Mouse (Mus musculus) right cerebral cortex, postnatal 4 days (tissue): ENCODE results near the gene Ddx50.
A peak's percentile ranks its signal among the peaks of the same experiment; 100 is the strongest.

Source experiments
- DNase-seq: peaks from one replicate; pipeline ENCODE4 v3.0.0-alpha.2; 2022

Ddx50 gene

GRCm38 (mm10) chr10:62650881-62651810 is at the start of gene Ddx50:
TSS of gene Ddx50 (minus strand) at chr10:62651218.
- DNase-seq: peak; percentile 100

GRCm38 (mm10) chr10:62692771-62693170 is 41.8 kb upstream of the Ddx50 start:
- DNase-seq: no peak

GRCm38 (mm10) chr10:62692244-62692643 is 41.2 kb upstream of the Ddx50 start:
- DNase-seq: no peak

- no peak for DNase-seq
Observed at GRCm38 (mm10) chr10:62687032-62687674, 36.1 kb upstream of the Ddx50 start.

GRCm38 (mm10) chr10:62683043-62683442 is 32.0 kb upstream of the Ddx50 start:
- DNase-seq: no peak

- no peak for DNase-seq
Observed at GRCm38 (mm10) chr10:62679833-62680232, 28.8 kb upstream of the Ddx50 start.

- DNase-seq: no peak
Observed at GRCm38 (mm10) chr10:62677329-62677728, 26.3 kb upstream of the Ddx50 start.

- no peak for DNase-seq
Observed at GRCm38 (mm10) chr10:62676196-62676595, 25.2 kb upstream of the Ddx50 start.

- no peak for DNase-seq
Observed at GRCm38 (mm10) chr10:62672359-62672758, 21.3 kb upstream of the Ddx50 start.

- no peak for DNase-seq
Observed at GRCm38 (mm10) chr10:62669245-62669644, 18.2 kb upstream of the Ddx50 start.

GRCm38 (mm10) chr10:62668463-62668862 is 17.4 kb upstream of the Ddx50 start:
- DNase-seq: no peak

GRCm38 (mm10) chr10:62668043-62668442 is 17.0 kb upstream of the Ddx50 start:
- no peak for DNase-seq

GRCm38 (mm10) chr10:62664963-62665590 is 14.1 kb upstream of the Ddx50 start:
- no peak for DNase-seq

GRCm38 (mm10) chr10:62664171-62664570 is 13.2 kb upstream of the Ddx50 start:
- DNase-seq: no peak

- no peak for DNase-seq
Observed at GRCm38 (mm10) chr10:62656711-62657110, 5.7 kb upstream of the Ddx50 start.

GRCm38 (mm10) chr10:62651961-62652360 is 943 bp upstream of the Ddx50 start:
- no peak for DNase-seq

GRCm38 (mm10) chr10:62650358-62650782 is 648 bp downstream of the Ddx50 start:
- no peak for DNase-seq

- no peak for DNase-seq
Observed at GRCm38 (mm10) chr10:62604161-62604560, 46.9 kb downstream of the Ddx50 start.

- no peak for DNase-seq
Observed at GRCm38 (mm10) chr10:62603233-62604030, 47.6 kb downstream of the Ddx50 start.

- peak; percentile 87 for DNase-seq
Observed at GRCm38 (mm10) chr10:62602177-62603040, 48.6 kb downstream of the Ddx50 start, which contains the start of gene Ddx21. TSS of gene Ddx21 (minus strand) at chr10:62602281.

- no peak for DNase-seq
Observed at GRCm38 (mm10) chr10:62601833-62602176, 49.2 kb downstream of the Ddx50 start.
